Mouse (Mus musculus): ENCODE measurements around the gene Upp2.

The Upp2 gene

DNA sequence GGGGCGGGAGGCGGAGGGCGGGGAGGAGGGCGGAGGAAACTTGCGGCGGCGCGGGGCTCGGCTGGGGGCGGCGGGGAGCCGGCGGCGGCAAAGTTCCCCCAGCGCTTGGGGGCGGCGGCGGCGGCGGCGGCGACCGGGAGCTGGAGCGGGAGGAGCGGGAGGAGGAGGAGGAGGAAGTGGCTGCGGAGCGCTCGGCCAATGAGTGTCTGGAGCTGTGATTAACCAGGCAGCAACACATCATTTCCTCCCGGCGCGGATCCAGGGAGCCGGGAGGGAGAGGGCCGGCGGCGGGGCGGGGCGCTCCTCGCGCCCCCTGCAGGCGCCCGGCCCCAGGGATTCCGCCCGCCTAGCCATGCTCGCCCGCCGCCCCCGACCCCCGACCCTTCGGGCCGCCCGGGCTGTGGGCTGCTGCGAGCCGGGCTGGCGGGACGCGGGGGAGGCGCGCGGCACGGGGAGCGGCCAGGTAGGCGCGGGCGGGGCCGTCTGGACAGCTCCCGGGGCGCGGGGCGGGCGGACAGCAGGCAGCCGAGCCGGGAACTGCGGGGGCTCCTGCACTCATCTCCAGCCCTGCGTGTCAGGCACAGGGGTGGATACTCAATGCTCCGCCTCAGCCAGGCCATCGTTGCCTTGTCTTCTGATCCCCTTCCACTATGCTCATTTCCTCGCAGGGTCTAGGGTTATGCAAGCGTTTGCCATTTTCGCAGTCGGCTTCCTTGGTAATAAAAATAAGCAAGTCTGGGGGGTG, at the start of gene Upp2, which contains the start of gene Acvr1:
TSS of gene Upp2 (plus strand) at position 233 of the 745 bp plus-strand sequence.
TSS of gene Acvr1 (minus strand) at position 92 of the 745 bp plus-strand sequence.
- DNase-seq (ENCODE audit: low spot score): peak; percentile 67

DNA sequence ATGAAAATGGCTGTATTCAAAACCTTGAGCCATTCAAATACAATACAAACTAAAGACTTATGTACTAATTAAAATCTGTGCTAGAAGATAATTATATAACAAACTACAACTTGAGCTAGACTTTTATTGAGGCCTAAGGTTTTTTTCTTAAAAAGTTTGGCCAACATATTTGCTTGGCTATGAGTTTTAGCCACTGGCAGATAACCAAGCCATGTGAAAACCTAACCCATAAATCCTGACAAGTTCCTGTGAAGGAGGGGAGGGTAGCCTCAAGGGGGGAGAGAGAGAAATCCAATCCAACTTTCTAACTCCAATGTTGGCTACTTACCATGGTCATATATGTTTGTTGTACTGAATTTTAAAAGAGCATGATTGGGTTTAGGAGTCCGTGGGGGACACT, 48.6 kb upstream of the Upp2 start:
- no peak for DNase-seq (ENCODE audit: low spot score)

DNA sequence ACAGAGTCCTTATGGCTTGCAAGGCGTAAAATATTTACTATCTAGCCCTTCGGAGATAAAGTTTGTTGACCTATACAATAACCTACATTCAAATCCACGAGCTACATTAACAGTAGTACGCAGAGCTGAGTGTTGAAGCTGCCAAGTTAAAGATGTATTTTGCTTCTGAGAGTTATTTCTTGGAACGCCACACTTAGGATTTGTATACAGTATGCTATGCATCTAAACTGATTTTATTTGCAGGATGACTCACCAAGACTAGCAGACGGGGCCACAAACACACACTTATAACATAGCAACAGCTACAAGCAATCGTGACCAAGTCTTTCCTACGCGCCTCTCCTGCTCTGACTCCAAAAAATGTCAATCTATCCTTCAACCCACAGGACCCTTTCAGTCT, 46.4 kb upstream of the Upp2 start:
- DNase-seq (ENCODE audit: low spot score): no peak

DNA sequence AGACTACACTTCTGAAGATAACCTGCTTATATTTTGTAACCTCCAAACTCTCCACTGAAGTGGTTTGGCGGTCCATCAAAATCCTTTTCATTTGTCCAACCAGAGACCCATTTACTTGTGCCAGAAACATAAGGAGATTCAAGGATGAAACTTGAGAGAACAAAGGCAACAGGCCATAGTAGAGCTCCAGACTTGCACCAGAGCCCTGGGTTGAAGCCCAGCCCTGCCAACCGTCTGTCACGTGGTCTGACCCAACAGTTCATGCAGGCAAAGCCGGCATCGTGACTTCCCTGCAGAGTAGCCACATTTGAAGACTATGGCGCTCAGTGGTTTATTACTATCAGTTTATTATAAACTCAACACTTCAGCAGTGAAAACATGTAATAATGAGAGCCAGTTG, 45.5 kb upstream of the Upp2 start:
- DNase-seq (ENCODE audit: low spot score): no peak

DNA sequence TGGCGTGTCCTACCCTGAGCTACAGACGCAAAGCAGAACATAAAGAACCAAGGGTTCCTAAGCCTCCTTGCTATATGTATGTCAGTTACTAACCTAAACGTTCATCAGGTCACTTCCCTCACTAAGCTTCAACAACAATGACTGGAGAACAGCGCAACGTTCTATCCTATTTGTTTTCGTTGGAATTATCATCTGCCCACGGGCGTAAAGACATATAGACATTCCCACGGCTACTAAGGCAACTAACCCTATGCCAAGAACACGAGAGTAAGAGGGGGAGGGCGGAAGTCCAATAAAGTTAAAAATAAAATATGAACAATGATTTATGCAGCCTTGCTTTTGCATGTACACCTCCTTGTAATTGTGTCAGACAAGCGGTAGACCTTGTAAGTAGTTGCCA, 44.0 kb upstream of the Upp2 start:
- no peak for DNase-seq (ENCODE audit: low spot score)

DNA sequence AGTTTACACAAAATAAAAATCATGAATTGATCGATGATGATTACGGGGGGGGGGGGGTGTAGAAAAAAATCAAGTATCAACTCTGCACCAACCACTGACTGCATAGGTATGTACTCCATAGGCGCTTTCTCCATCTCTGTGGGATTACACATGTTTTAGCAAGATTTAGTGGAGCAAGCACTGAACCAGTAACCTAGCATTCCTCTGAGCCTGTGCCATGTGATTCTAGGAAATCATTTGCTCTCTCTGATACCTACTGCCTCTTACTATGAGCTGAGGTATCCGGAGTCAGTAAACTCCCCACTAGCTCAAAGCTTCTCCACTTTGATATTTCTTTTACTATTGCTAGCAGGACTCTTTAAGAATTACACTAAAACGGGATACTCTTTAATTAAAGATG, 43.2 kb upstream of the Upp2 start:
- no peak for DNase-seq (ENCODE audit: low spot score)

DNA sequence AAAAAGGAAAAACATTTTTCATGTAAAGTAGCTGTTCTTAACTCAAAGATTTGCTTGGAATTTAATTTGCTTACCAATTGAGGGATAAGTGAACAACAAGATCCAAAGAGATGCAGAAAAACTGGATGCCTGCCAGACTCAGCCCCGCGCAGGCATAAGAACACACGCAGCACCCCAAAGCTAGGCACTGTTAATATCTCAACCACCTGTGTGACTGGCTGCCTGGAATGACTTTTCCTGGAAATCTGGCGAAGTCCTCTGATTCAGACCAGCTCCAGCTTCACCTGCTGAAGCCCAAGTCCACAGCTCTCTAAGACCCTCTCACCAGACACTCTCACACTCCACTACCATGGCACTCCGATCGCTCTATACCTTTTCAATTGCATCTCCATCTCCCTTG, 42.7 kb upstream of the Upp2 start:
- no peak for DNase-seq (ENCODE audit: low spot score)

DNA sequence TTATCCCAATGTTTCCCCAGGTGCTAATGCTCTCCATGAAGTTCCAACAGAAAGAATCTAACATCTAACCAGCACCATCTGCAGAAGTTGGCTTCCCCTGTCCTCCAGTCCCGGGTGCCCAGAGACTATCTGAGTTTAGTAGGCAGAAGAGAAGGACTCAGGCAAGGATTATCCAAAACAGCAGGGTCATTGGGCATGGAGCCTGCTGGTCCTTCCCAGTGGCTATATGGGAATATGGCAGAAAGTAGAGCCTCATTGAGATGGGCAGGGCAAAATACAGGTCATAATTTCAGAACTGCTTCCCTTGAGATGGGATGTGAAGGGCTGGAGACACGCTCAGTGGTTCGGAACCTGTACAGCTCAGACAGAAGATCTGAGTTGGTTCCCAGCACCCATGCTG, 39.3 kb upstream of the Upp2 start:
- no peak for DNase-seq (ENCODE audit: low spot score)

DNA sequence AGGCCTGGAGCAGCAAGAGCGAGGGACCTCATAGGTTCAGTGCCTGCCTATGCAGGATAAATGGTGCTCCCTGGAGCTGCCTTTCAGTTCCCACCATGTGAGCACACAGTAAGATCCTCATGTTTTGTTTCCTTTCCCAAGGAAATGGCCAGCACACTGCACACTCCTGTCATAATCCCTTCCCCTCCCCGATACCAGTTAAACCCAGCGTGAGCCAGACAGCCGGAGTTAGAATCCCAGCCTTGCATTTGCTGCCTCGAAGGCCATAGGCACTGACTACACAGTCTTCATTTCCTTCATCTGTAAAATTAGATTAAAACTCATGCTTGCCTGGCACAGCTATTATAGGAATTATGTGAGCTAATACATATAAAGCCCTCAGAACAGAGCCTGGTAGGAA, 37.7 kb upstream of the Upp2 start:
- no peak for DNase-seq (ENCODE audit: low spot score)

DNA sequence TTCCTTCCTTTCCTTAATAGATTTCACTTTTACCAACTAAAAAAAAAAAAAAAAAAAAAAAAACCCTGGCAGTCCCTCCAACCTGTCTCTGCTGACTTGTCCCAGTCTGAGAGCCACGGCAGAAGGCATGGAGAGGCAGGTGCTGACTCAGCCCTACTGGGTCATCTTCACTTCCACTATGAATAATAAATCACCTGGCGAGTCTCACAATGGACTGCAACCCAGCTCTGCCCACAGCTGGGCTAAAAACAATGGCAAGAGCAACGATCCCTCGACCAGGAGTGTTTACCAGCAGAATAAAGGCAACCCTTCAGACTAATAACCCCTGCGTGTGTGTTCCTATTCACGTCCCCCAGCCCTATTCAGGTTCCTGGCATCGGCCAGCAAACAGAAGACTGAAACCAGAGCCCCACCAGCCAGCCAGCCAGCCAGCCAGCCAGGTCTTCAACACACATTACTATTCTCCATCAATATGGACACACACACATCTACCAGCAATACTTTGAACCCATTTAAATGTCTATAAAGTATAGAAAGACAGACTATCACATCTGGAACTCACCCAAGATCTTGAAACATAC, 37.1 kb upstream of the Upp2 start:
- no peak for DNase-seq (ENCODE audit: low spot score)

DNA sequence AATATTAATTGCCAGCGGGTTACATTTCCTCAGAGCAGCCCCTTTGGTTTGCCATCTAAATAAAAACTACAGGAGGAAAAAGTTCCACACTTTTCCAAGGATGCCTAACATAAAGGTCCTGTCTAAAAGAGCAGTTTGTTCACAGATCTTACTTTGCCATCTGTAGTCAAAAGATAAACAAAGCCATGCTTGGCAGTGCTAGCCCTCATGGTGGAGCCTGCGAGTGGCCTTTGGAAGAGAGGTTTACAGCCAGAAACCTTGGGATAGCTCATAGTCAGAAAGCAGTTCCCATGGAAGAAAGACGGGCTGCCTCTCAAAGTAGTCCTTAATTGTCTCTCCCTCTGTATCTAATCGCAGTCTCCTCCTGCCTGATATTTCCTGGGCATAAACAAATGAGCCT, 36.6 kb upstream of the Upp2 start:
- no peak for DNase-seq (ENCODE audit: low spot score)

DNA sequence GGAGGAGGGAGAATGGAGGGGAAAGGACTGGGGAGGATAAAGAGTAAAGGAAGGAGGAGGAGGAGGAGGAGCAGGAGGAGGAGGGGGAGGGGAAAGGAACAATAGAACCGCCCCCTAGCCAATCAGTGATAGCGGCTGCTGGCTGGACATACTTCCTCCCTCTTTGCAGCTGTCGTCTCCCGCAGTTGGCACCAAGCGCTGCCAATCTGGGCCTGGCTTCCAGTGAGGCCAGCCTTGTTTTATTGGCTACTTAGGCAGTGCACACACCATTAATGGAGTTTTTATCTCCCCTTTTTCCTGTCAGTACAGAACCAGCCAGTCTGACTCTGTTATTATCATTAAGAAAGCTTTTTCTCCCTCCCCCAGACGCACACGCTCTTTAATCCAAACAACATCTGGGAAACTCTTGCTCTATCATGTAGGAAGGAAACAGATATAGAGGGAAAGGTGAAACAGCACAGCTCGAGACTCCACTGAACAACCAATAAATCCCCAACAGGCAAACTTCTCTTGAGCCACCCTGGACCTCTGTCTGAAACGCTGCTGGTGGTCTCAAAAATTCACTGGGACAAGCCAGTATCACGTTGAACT, 34.7 kb upstream of the Upp2 start:
- peak; percentile 14 for DNase-seq (ENCODE audit: low spot score)

DNA sequence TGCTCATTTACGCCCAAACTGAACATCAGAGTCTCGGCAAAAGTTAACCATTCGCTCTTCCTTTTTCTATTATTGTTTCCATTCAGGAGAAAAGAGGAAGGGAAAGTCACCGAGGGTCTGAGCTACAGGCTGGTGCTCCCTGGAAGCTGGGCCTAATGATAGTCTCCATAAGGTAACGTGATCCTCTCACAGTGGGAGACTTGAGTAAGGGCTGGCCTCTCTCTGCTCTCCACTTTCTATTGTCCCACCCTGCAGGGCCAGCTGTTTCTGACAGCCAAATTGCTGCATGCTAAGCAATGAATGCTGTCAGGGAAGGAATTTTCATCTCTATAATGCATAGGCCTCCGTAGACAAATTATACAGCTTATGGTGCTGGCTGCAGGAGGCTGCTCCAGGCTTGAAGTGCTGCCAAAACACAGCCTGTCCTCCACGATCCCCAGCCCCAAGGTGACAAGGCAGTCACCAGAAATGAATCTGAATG, 33.5 kb upstream of the Upp2 start:
- no peak for DNase-seq (ENCODE audit: low spot score)

DNA sequence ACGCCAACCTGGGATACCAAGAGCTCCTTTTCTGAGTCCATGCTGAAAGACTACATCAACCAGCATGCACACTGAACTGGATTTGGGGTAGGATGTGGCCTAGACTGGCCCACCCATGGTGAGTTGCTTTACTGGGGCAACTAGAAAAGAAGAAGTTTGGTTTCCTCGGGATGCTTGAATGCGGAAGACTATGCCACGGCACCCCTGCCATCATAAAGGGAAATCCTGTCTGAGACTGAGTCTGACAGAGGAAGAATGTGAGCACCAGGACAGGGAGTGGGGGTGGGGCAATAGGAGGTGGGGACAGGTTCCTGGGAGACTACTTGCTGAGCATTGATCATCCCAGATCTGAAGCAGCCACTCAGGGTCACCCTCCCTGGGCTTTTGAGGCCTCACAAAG, 32.7 kb upstream of the Upp2 start:
- DNase-seq (ENCODE audit: low spot score): no peak

DNA sequence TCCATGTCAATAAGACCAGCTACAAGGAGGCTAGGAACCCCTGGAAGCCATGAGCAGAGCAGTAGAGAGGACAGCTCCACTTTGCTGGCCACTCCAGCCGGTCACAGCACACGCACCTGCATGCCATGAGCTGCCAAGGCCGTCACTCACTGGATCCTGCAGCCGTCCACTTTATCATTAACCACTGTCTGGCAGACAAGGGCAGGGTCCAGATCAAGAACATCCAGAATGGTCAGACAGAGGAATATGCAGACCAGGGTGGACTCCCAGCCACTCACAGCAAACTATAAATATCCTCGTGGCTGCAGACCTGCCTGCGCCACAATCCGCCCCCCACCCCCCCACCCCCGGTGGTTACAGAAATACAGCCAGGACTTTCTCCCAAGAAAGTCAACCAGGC, 31.9 kb upstream of the Upp2 start:
- no peak for DNase-seq (ENCODE audit: low spot score)

DNA sequence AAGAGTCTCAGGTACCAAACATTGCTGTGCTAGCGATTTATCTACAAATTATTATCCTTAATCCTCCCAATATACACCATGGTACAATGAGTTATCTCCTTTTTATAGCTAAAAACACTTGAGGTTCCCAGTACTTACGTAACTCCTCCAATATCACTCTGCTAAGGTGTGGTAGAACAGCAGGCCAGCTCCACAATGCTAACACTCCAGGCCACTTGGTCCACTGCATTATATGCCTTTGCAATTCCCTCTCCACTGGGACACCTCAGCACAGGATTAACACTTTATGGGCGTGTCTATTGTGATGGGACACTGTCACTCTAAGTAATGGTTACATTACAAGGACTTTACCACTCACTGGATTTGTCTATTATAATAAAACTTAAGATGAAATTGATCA, 30.3 kb upstream of the Upp2 start:
- DNase-seq (ENCODE audit: low spot score): no peak

DNA sequence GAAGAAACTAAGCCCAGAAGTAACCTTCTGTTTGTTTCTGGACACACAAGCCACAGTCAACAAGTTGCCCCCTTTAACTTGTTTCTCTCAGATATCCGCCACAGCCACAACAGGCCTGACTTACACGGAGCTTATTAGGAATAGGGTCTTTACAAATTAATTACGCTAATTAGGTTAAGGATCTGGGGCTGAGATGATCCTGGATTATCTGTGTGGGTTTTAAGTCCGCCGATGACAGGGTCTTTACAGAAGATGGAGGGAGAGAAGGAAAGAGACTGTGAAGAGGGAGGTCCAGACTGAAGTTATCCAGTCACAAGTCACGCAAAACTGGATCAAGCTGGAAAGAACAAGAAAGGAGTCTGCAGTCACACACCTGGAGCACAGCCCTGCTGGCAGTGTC, 28.9 kb upstream of the Upp2 start:
- no peak for DNase-seq (ENCODE audit: low spot score)

DNA sequence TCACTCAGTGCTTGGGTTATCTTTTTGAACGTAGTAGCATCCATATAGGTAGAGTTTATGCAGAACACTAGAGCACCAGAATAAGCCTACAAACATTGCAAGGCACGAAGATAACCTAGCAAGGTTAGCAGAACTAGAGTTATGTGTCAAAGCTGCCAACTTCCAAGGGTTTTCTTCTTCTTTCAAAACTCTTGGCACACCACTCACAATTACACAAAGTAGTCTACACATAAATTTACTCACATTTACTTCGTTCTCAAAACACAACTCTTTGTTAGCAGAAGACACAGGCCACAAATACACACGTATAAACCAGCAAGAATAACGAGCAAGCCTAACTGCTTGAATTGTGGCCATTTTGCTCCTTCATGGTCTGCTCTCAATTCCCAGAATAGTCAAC, 23.8 kb upstream of the Upp2 start:
- DNase-seq (ENCODE audit: low spot score): no peak

DNA sequence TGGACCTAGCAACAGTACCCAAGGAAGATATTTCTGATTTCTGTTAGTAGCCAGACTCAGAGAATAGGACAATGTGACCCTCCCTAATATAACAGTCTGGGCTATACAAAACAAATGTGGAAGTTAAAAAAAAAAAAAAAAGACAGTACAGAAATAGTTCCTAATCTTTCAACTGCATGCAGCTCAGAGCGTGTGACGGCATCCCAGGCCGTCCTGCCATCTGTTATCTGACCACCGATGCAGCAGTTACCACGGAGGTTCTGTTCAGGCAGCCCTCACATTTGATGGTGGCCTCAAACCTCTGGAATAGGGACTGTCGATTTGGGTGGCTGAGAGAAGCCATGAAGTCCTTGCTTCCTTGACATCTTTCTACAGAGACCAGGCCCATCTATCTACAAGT, 22.7 kb upstream of the Upp2 start:
- no peak for DNase-seq (ENCODE audit: low spot score)

DNA sequence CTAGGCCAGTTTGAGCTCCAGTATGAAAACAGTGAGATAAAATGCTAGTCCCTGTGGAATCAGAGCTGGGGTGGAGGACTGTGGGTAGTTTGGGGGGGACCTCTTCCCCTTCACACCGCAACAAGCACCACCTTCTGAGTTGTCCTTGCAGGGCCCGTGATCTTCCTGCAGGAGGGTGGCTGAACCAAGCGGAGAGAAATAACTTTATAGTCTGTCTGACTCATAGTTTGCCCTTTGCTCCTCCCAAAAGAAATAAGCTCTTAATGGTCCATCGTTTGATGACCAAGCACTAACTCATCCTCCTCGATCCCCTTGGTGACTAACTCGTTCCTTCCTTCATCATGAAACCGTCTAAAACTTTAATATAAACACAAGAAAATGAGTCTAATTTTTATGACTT, 20.8 kb upstream of the Upp2 start:
- DNase-seq (ENCODE audit: low spot score): no peak

DNA sequence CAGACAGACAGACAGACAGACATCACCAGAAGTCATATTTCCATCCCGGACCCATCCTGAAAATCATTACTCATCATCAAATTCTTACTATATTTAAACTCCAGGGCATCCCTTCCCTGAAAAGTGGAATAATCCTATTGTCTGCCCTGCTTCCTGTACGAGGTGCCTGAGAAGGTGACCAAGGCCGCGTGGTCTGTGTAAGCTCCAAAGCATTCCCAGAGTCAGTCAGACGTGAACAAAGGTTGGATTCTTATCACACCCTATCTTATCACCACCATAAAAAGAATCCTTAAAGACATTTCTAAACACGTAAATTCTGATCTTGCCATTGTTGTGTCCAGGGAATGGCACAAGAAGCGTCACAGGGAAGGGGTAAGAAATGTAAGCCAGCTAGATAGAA, 18.2 kb upstream of the Upp2 start:
- no peak for DNase-seq (ENCODE audit: low spot score)

DNA sequence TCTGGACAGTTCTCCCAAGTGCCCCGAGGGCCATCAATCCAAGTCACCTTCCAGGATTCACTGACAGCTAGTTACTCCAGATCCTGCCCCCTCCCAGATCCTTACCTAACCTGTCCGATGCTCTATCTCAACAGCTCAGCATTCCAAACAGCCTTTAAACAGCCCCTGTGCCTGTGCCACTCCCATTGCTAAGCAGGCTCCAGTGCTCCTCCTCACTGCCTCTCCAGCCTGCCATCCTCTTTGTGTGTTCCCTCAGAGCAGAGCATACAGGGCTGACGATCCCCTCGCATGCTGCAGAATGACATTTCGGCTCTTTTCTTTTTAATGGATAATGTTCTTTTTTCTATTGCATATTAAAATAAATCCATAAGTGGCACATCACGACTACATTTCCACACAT, 17.1 kb upstream of the Upp2 start:
- no peak for DNase-seq (ENCODE audit: low spot score)

DNA sequence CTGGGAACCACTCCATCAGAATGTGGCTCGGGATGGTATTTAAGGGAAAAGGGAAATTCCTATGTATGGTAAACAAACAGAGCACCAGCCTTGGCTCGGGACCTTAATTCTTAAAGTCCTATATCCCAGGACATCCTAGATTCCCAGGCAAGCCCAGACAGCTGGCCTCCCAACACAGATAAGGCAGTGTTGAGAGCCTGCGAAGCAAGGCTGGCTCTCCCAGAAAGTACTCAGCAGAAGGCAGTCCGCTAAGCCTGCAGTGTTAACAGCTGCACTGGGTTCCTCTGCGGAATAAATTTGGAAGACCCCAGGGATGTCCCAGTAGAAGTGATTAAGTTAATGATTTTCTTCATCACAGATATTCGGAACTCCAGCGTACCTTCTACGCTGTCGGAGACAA, 16.6 kb upstream of the Upp2 start:
- no peak for DNase-seq (ENCODE audit: low spot score)

DNA sequence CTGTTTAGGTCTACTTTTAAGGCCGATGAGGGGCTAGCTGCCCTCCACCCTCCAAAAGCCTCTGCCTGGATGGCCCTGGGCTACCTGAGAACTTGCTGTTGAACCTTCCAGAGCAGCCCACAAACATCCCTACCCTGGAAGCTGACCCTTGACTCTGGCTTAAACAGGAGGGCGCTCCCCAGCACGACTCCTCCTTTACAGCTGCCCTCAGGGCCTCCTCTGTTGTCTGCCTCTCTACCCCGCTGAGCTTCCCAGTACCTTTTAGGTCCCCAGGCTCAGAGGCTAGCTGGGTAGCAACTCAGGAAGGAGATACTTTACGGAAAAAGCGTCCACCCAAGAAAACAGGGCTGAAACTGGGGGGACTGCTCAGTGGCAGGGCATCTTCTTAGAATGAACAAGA, 15.2 kb upstream of the Upp2 start:
- no peak for DNase-seq (ENCODE audit: low spot score)

All from ovary, postnatal 10 days (tissue).